Mouse (Mus musculus): ENCODE measurements at regions not wholly inside any gene's neighbourhood (a gene's known extent, or its start where the extent isn't known, plus 50 kb on each side); places are given as distances from the start of the nearest gene placed in this dataset. TPM values are rescaled to one million over a fixed set of nuclear protein-coding genes. Genes with fewer than 3 reads are reported as not detected.
A peak's percentile ranks its signal among the peaks of the same experiment; 100 is the strongest.
"Not testable (repeated sequence)": the region's sequence is repeated elsewhere in the genome, so short reads cannot be mapped to it uniquely, and the experiment has no call there.

GRCm38 (mm10) chr13:61805300-61805699 lies 235.4 kb upstream of the Cts3 start:
- 93% methylated on average over 3 of the region's 3 CpGs for WGBS
- ATAC-seq (replicated peaks; ENCODE audit: insufficient number of reproducible peaks, low FRiP score, low TSS enrichment, low read depth); H3K36me3 ChIP-seq (replicated peaks; ENCODE audit: control insufficient read depth, insufficient read depth, low read depth, low read length); H3K9ac ChIP-seq (replicated peaks; ENCODE audit: low read length); H3K4me3 ChIP-seq (ENCODE audit: low read depth, low read length); H3K27ac ChIP-seq (replicated peaks; ENCODE audit: low read depth, low read length); DNase-seq (ENCODE audit: low spot score); H3K27me3 ChIP-seq (ENCODE audit: control insufficient read depth, insufficient read depth, low read length); H3K9me3 ChIP-seq (replicated peaks; ENCODE audit: control insufficient read depth, low read length); H3K4me1 ChIP-seq (ENCODE audit: control insufficient read depth, insufficient read depth, low read length); H3K4me2 ChIP-seq (ENCODE audit: low read depth, low read length): not testable (repeated sequence)

- H3K36me3 ChIP-seq (replicated peaks; ENCODE audit: control insufficient read depth, insufficient read depth, low read depth, low read length); H3K27ac ChIP-seq (replicated peaks; ENCODE audit: low read depth, low read length); H3K4me1 ChIP-seq (ENCODE audit: control insufficient read depth, insufficient read depth, low read length); H3K27me3 ChIP-seq (ENCODE audit: control insufficient read depth, insufficient read depth, low read length); H3K9me3 ChIP-seq (replicated peaks; ENCODE audit: control insufficient read depth, low read length): not testable (repeated sequence)
- Histone ChIP-seq H3K9ac (replicated peaks; ENCODE audit: low read length) (peak overlapping the region; percentile 64), H3K4me3 (ENCODE audit: low read depth, low read length) (peak overlapping the region; percentile 53), H3K4me2 (ENCODE audit: low read depth, low read length) (peak overlapping the region; percentile 35)
- DNase-seq (ENCODE audit: low spot score) (peak; percentile 67), ATAC-seq (replicated peaks; ENCODE audit: insufficient number of reproducible peaks, low FRiP score, low TSS enrichment, low read depth) (0 out of 2 replicates have a peak, but pooled peaks have one; percentile 29)
- WGBS = 1% methylated on average over 19 of the region's 19 CpGs
Measured at GRCm38 (mm10) chr13:61804168-61804874, 234.4 kb upstream of the Cts3 start.

- not testable (repeated sequence) for DNase-seq (ENCODE audit: low spot score); H3K36me3 ChIP-seq (replicated peaks; ENCODE audit: control insufficient read depth, insufficient read depth, low read depth, low read length); H3K27me3 ChIP-seq (ENCODE audit: control insufficient read depth, insufficient read depth, low read length); H3K9ac ChIP-seq (replicated peaks; ENCODE audit: low read length); H3K4me1 ChIP-seq (ENCODE audit: control insufficient read depth, insufficient read depth, low read length); H3K27ac ChIP-seq (replicated peaks; ENCODE audit: low read depth, low read length); H3K9me3 ChIP-seq (replicated peaks; ENCODE audit: control insufficient read depth, low read length); ATAC-seq (replicated peaks; ENCODE audit: insufficient number of reproducible peaks, low FRiP score, low TSS enrichment, low read depth)
- Histone ChIP-seq H3K4me3 (ENCODE audit: low read depth, low read length) (peak overlapping the region; percentile 53), H3K4me2 (ENCODE audit: low read depth, low read length) (peak overlapping the region; percentile 8; the same call in 1 of the 2 replicates)
- 25% methylated on average over 5 of the region's 5 CpGs for WGBS
Measured at GRCm38 (mm10) chr13:61803763-61804162, 233.8 kb upstream of the Cts3 start.

- H3K4me1 ChIP-seq (ENCODE audit: control insufficient read depth, insufficient read depth, low read length); H3K27me3 ChIP-seq (ENCODE audit: control insufficient read depth, insufficient read depth, low read length); H3K27ac ChIP-seq (replicated peaks; ENCODE audit: low read depth, low read length); H3K4me2 ChIP-seq (ENCODE audit: low read depth, low read length); DNase-seq (ENCODE audit: low spot score); H3K36me3 ChIP-seq (replicated peaks; ENCODE audit: control insufficient read depth, insufficient read depth, low read depth, low read length); H3K9ac ChIP-seq (replicated peaks; ENCODE audit: low read length); H3K9me3 ChIP-seq (replicated peaks; ENCODE audit: control insufficient read depth, low read length); H3K4me3 ChIP-seq (ENCODE audit: low read depth, low read length); ATAC-seq (replicated peaks; ENCODE audit: insufficient number of reproducible peaks, low FRiP score, low TSS enrichment, low read depth): not testable (repeated sequence)
- 93% methylated on average over 1 of the region's 1 CpGs for WGBS
Measured at GRCm38 (mm10) chr13:61763457-61763856, 193.5 kb upstream of the Cts3 start.

Small RNA genes in the stretch of these regions (microRNA-seq; reads per million reads assigned to microRNA genes)
- not detected for gene Gm23739 (ENCODE audit: borderline number of aligned reads)
